Mouse (Mus musculus) embryonic facial prominence, embryonic 12.5 days (tissue): ENCODE data around the gene H2al1j. TPM values are rescaled to one million over a fixed set of nuclear protein-coding genes. Genes with fewer than 3 reads are reported as not detected.
"Not testable (repeated sequence)": the region's sequence is repeated elsewhere in the genome, so short reads cannot be mapped to it uniquely, and the experiment has no call there.

ENCODE experiments used
- ATAC-seq: fragments of 200-750 bp; cut with Nextera tagmentation; 2 replicates; pipeline ENCODE4 v1.8.0; 2017; ENCODE audit not compliant: insufficient number of reproducible peaks, insufficient read depth, low FRiP score, low TSS enrichment
- H3K27ac ChIP-seq: fragments of 300-500 bp; sonication (generic); 2 replicates; pipeline ENCODE4 v1.5.1; 2016; ENCODE audit warnings: mild to moderate bottlenecking
- H3K27me3 ChIP-seq: fragments of 300-500 bp; sonication (generic); 2 replicates; pipeline ENCODE4 v1.6.1; 2016; ENCODE audit warnings: mild to moderate bottlenecking, moderate library complexity
- H3K36me3 ChIP-seq: fragments of 300-500 bp; sonication (generic); 2 replicates; pipeline ENCODE4 v1.6.1; 2016; ENCODE audit warnings: mild to moderate bottlenecking
- H3K4me1 ChIP-seq: fragments of 300-500 bp; sonication (generic); 2 replicates; pipeline ENCODE4 v1.6.1; 2016
- H3K4me2 ChIP-seq: fragments of 300-500 bp; sonication (generic); replicated peaks from 2 replicates; pipeline ENCODE4 v1.6.1; 2016; ENCODE audit warnings: mild to moderate bottlenecking, moderate library complexity
- H3K4me3 ChIP-seq: fragments of 300-500 bp; sonication (generic); 2 replicates; pipeline ENCODE4 v1.5.1; 2016; ENCODE audit warnings: mild to moderate bottlenecking
- H3K9ac ChIP-seq: fragments of 300-500 bp; sonication (generic); 2 replicates; pipeline ENCODE4 v1.6.1; 2016; ENCODE audit warnings: mild to moderate bottlenecking, moderate library complexity
- H3K9me3 ChIP-seq: fragments of 300-500 bp; sonication (generic); 2 replicates; pipeline ENCODE4 v1.6.1; 2016; ENCODE audit warnings: mild to moderate bottlenecking, moderate library complexity
- WGBS: fragments of 180-500 bp; shearing (Covaris S2); methylation state at CpG from one replicate; pipeline ENCODE4 v1.1.7; 2016; 5-methylcytosine and 5-hydroxymethylcytosine counted together
- polyA plus RNA-seq: library from polyadenylated mRNA; unstranded; fragments of >200 nt; fragmentation: Nextera tagmentation; extraction: Ambion mirVana; gene quantifications from 2 replicates; pipeline ENCODE4 v1.2.1, GENCODE M21; 2016

H2al1j gene
- polyA plus RNA-seq, 1 experiment from 2014 or later = not detected

DNA sequence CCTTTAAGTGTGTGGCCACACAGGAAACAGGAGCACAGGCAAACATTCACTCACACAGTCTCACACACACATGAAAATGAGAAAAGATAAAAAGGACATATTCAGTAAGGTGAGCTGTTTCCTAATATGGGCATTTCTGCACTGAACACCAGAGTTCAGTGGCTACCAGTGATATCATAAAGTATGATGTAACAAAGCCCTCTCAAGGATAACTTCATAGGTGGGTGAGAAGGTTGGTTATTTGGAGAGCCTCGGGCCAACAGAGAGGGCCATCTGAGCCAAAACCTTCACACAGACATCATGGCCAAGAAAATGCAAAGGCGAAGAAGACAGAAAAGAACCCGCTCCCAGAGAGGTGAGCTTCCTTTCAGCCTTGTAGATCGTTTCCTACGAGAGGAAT lies 3.3 kb upstream of the H2al1j start, which contains the start of gene H2al1i:
TSS of gene H2al1i (plus strand) at position 301 of the 400 bp plus-strand sequence.
- not testable (repeated sequence) for H3K9me3 ChIP-seq, ATAC-seq, H3K4me2 ChIP-seq, H3K4me3 ChIP-seq, H3K36me3 ChIP-seq, H3K27me3 ChIP-seq, H3K4me1 ChIP-seq, H3K9ac ChIP-seq, H3K27ac ChIP-seq
- WGBS = no CpG with 5 or more reads among the region's 5 CpGs

DNA sequence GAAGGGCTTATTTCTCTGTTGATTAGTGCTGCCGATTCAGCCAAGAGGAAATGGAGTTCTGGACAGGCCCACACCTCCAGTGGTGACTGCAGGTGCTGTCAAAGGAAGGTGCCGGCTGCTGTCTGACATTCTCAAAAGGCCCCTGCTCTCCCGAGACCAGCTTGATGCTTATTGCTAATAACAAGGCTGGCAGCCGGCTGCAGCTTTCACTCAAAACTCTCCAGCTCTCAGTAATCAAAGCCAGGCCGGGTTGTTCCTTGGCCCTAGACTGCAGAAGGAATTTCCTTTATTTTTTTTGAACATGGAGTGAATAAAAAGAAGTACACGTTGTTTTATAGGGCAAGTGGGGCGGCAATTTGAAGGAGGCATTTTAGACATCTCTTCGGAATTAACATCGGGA lies 18.1 kb downstream of the H2al1j start:
- no peaks in the 10 kb centered on the region for H3K27me3 ChIP-seq
- no peak for ATAC-seq
- H3K36me3 ChIP-seq = no peaks in the 10 kb centered on the region
- no peak overlapping the region for H3K9ac ChIP-seq
- 0 out of 2 replicates have a peak overlapping the region, but pooled peaks have one; percentile 5 for H3K4me2 ChIP-seq
- H3K4me3 ChIP-seq = no peak overlapping the region
- peak overlapping the region; percentile 46; the same call in 1 of the 2 replicates for H3K27ac ChIP-seq
- WGBS = 39% methylated on average over 9 of the region's 9 CpGs
- no peaks in the 10 kb centered on the region for H3K9me3 ChIP-seq
- peaks cover 2% of the 10 kb centered on the region; the same call in 1 of the 2 replicates for H3K4me1 ChIP-seq

DNA sequence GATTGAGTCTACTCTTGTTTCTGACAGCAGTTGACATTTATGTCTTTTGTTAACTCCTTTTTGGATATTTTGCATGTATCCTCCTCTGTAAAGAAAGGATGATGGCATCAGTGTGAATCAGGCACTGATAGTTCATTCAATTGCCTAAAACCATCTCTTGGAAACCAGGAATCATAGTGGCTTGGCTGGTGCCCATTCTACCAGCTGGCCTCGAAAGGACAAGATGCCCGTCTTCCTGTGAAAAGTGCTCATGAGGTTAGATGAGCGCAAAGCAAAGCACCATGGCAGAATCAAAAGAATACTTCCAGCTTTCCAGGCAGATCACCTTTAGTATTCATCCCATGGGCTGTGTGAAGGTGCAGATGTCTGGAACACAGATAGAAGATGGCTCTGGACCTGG lies 19.1 kb downstream of the H2al1j start:
- no peak overlapping the region for H3K4me3 ChIP-seq
- no peak overlapping the region for H3K9ac ChIP-seq
- WGBS = 86% methylated on average over 3 of the region's 3 CpGs
- ATAC-seq = no peak
- H3K9me3 ChIP-seq = no peaks in the 10 kb centered on the region
- no peaks in the 10 kb centered on the region for H3K36me3 ChIP-seq
- no peak overlapping the region for H3K4me2 ChIP-seq
- H3K27me3 ChIP-seq = no peaks in the 10 kb centered on the region
- peaks cover 2% of the 10 kb centered on the region; the same call in 1 of the 2 replicates for H3K4me1 ChIP-seq
- H3K27ac ChIP-seq = no peak overlapping the region

DNA sequence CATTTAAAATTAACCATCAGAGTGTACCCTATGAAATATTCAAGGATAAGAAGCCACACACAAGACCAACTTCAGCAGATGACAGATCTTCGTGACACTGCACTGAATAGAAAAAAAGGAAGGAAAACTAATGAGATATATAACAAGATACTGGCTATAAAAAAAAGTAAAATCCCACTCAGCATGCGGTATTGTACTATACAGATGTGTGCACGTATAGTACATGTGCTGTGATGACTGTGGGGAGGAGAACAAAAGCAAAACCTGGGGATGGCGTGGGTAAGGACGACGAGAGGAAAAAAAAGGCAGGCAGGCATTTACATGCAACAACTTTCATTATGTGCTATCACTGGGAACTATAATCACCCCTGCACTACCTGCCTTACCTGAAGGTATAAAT lies 33.2 kb downstream of the H2al1j start:
- no peaks in the 10 kb centered on the region for H3K27me3 ChIP-seq
- no peak for ATAC-seq
- no peak overlapping the region for H3K4me3 ChIP-seq
- 0 out of 2 replicates have a peak, but pooled peaks cover 2% of the 10 kb centered on the region for H3K4me1 ChIP-seq
- no peak overlapping the region for H3K4me2 ChIP-seq
- WGBS = 81% methylated on average over 6 of the region's 6 CpGs
- H3K9me3 ChIP-seq = no peaks in the 10 kb centered on the region
- no peak overlapping the region for H3K27ac ChIP-seq
- no peak overlapping the region for H3K9ac ChIP-seq
- H3K36me3 ChIP-seq = no peaks in the 10 kb centered on the region

DNA sequence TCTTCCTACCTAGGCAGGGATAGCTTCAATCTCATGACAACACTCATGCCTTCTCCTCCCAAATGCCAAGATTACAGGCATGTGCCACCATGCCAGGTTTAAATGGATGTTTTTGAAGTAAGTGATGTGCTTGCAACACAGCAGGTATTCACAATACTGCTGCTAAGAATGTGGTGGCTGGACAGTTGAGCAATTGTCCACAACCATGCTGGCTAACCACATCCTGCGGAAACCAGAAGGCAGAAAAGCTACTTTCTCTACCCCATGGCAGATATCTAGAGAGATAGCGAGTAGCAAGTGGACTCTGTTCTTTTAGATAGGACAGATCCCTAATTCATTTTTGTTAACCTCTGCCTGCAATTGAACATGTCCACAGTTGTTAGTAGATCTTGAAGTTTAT lies 33.6 kb downstream of the H2al1j start:
- no peak overlapping the region for H3K4me3 ChIP-seq
- no peaks in the 10 kb centered on the region for H3K9me3 ChIP-seq
- 0 out of 2 replicates have a peak, but pooled peaks cover 2% of the 10 kb centered on the region for H3K4me1 ChIP-seq
- H3K4me2 ChIP-seq = no peak overlapping the region
- 91% methylated on average over 2 of the region's 2 CpGs for WGBS
- H3K36me3 ChIP-seq = no peaks in the 10 kb centered on the region
- no peak overlapping the region for H3K27ac ChIP-seq
- H3K9ac ChIP-seq = no peak overlapping the region
- no peak for ATAC-seq
- H3K27me3 ChIP-seq = no peaks in the 10 kb centered on the region

DNA sequence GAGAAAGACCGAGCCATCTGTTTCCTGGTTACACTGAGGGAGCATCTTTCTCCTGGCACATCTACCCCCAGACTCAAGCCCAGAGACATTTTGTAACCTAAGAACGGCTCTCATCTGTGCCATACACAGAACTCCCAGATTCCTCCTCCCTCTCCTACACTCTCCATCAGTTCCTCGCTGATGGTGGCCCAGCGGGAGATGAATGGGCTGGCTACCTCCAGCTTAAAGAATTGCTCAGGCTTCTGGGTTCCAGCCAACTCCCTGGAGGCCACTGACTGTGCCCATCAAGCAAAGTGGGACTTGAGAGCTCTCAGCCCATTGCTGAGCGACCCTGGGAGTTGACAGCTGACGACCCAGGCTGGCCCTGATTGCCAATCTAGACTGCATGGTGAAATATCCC lies 36.3 kb downstream of the H2al1j start:
- Histone ChIP-seq H3K4me1 (0 out of 2 replicates have a peak, but pooled peaks cover 2% of the 10 kb centered on the region), H3K36me3 (no peaks in the 10 kb centered on the region), H3K4me3 (no peak overlapping the region), H3K27ac (no peak overlapping the region), H3K9me3 (no peaks in the 10 kb centered on the region), H3K9ac (no peak overlapping the region), H3K4me2 (no peak overlapping the region), H3K27me3 (no peaks in the 10 kb centered on the region)
- 50% methylated on average over 6 of the region's 6 CpGs for WGBS
- ATAC-seq = no peak

DNA sequence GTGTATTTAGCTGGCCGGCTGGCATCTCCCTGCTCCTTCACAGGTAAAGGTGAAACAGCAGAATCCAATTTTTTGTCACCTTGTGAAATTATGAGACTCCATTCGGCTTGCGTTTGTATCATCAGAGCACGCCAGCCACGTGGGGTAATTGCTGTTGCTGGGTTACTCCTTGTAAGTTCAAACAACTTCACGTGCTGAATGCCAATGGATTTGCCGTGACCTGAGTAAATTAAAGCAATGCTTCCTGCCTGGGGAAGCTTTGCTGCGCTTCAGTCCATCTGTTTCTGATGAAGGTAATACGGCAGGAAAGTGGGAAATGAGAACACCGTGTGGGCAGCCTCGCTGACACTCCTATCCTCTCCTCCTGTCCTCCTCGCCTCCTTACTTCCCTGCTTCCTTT lies 37.5 kb downstream of the H2al1j start:
- H3K27ac ChIP-seq = no peak overlapping the region
- ATAC-seq = no peak
- H3K36me3 ChIP-seq = no peaks in the 10 kb centered on the region
- H3K4me1 ChIP-seq = 0 out of 2 replicates have a peak, but pooled peaks cover 2% of the 10 kb centered on the region
- H3K9ac ChIP-seq = no peak overlapping the region
- no peak overlapping the region for H3K4me3 ChIP-seq
- H3K4me2 ChIP-seq = no peak overlapping the region
- WGBS = 27% methylated on average over 12 of the region's 12 CpGs
- H3K27me3 ChIP-seq = 0 out of 2 replicates have a peak, but pooled peaks cover 2% of the 10 kb centered on the region
- no peaks in the 10 kb centered on the region for H3K9me3 ChIP-seq

Other genes with a start within 250 kb of the H2al1j start
- not detected in 2 replicates for gene H2al1a, start 28.6 kb upstream of the H2al1j start, polyA plus RNA-seq
- gene H2al1b, start 25.4 kb upstream of the H2al1j start, polyA plus RNA-seq = not detected in 2 replicates
- not detected in 2 replicates for gene H2al1c, start 22.2 kb upstream of the H2al1j start, polyA plus RNA-seq
- gene H2al1d, start 19.0 kb upstream of the H2al1j start, polyA plus RNA-seq = not detected in 2 replicates
- not detected in 2 replicates for gene H2al1e, start 15.9 kb upstream of the H2al1j start, polyA plus RNA-seq
- gene H2al1f, start 12.7 kb upstream of the H2al1j start, polyA plus RNA-seq = not detected in 2 replicates
- gene H2al1g, start 9.6 kb upstream of the H2al1j start, polyA plus RNA-seq = not detected in 2 replicates
- gene H2al1h, start 6.3 kb upstream of the H2al1j start, polyA plus RNA-seq = not detected in 2 replicates
- gene H2al1i, start 3.2 kb upstream of the H2al1j start, polyA plus RNA-seq = not detected in 2 replicates